Mouse (Mus musculus) kidney, adult 9 months (tissue): ENCODE data around the gene Stac3.

Source experiments
- DNase-seq: peaks from one replicate; pipeline ENCODE4 v3.0.0; 2022

Gene Stac3

GRCm38 (mm10) chr10:127500894-127501893, at the start of gene Stac3:
Gene Stac3 (plus strand): TSS chr10:127501686.
- DNase-seq = no peak

- DNase-seq = no peak
These were observed 47.8 kb upstream of the Stac3 start for GRCm38 (mm10) chr10:127453701-127454100.

DNA sequence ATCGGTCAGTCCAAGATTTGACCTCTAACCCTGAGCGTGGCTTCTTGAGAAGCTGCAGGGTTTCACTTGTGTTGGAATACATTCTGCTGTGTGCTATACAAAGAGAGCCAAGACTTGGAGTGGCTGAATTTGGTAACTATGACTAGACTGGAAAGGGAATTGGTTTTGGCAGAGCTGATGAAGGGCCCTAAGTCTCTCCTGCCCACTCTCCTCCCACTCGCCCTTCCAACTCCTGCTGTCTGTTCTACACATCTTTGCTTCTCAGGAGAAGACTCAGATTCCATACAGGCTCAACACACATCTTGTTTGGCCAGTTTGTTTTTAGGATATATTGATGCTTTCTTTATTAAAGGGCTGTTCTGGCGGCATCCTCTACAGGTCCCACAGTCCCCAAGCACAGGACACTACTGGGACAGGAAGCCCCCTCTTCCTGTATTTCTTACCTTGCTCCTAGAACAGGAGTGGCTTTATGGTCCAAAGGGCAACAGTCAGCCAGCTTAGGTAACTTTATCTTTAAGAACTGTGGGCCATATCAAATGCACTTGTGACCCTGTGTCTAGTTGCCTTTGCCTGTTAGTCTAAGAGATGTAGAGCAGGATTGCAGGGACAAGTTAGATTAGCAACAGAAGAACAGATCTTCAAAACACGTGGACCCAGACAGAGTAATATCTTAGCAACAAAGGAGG, 38.9 kb upstream of the Stac3 start:
- no peak for DNase-seq

DNA sequence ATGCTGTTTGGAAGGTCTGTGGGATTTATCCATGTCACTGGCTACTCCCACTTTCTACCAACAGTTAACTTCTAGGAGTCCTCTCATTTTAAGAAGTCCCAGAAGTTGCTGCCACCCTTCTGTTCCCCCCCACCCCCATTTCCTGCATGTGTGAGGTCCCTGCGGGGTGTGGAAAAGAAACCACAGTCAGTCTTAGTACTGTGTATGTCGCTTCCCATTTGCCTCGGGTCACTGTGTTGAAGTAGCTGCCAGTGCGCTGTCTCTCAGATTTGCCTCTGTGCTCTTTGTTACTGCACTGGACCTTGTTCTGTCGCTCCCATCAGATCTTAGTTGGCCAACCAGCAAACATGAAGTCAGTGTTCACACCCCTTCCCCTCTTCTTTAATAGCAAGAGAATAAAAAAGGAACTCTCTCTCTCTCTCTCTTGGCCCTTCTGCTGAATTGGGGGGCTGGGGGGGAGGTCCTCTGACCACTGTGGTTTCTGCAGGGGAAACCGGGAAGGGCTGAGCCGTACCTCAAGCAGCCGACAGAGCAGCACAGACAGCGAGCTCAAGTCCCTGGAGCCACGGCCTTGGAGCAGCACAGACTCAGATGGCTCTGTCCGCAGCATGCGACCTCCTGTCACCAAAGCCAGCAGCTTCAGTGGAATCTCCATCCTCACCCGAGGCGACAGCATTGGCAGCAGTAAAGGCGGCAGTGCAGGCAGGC, 30.1 kb upstream of the Stac3 start:
- DNase-seq = peak; percentile 6

GRCm38 (mm10) chr10:127472722-127473121, 28.8 kb upstream of the Stac3 start:
- DNase-seq = no peak

DNA sequence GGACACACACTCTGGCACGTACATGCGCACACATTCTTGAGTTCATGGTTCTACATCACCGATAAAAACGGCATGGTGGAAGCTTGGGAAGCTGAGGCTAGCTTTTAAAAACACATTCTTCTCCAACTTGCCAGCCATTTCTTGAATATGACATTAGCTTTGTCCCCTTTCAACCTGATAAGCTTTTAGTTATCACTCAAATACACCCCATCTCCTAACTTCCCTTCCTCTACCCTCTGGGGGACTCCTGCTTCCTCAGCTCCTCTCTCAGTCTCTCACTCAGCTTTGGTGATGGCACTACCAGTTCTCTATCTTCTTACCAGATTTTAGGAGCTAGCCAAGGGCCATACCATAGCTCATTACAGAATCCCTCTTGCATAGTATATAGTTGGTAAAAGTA, 26.3 kb upstream of the Stac3 start:
- no peak for DNase-seq

- no peak for DNase-seq
These were observed 24.9 kb upstream of the Stac3 start for GRCm38 (mm10) chr10:127476541-127476940.

DNA sequence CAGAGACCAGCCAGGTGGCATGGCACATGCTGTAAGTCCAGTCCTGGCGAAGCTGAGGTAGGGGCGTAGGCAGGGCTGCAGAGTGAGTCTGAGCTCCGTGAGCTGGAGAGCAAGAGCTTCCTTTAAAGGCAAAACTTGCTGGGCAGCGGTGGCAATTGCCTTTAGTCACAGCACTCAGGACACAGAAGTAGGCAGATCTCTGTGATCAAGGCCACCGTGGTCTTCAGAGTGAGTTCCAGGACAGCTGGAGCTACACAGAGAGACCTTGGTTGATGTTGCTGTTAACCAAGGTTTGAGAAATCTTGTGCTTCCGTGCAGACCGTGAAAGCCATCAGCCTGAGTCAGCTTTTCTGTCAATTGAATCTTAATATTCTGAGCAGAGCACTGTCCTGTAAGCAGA, 24.2 kb upstream of the Stac3 start:
- DNase-seq = no peak

DNA sequence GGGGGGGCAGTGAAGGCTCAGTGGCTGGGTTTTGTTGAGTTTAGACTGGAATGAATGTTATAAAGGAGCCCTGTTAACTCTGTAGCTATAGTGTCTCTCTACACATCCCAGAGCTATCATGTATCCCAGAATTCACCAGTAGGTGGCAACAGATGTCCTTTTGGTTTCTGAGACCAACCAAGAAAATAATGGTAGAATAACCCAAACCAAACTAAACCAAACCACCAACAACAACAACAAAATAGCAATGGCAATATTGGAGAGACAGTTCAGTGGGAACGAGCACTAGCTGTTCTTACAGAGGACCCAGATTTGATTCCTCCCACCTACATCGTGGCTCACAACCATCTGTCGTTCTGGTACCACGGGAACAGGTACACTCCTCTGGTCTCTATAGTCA, 22.4 kb upstream of the Stac3 start:
- DNase-seq = peak; percentile 49

DNA sequence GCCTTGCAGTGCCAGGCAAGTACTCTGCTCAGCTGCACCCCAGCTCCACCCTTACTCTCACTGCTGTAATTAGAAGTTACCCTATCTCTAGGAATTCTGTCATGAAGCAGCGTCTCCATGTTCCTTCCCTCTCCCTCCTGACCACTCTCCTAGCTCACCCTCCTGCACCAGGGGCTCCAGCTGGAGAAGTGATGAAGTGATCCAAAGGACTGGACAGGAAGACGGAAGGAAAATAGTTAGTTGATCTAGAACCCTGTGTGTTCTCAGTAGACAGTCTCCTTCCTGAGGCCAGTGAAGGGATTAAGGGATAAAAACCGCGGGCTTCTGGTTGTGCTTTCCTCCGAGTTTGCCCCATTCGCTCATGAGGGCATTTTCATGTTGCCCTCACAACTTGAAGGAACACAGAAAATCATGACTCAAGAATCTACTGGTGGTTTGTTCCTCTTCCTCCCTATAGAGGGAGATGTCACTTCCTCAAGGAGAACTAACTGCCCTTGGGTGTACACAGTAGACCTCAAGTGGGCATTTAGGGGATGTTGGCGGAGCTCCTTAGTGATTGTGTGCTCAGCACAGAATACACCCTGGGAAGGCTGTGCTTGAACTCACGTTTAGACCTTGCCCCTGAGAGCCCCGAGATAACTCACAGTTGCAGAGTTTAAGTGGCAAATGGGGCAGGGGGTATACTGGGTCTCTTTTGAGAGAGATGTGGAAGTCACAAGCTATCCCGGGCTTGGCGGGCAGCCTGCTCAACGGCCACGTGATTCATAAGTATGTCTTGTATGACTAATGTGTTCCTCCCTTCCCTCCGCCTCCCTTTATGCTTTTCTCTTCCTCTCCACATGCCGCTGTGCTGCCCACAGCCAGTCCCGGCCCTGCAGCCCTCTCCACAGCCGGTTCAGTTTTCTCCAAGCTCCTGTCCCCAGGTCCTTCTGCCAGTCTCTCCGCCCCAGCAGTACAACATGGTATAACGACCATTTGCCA, 20.4 kb upstream of the Stac3 start:
- DNase-seq = peak; percentile 51

DNA sequence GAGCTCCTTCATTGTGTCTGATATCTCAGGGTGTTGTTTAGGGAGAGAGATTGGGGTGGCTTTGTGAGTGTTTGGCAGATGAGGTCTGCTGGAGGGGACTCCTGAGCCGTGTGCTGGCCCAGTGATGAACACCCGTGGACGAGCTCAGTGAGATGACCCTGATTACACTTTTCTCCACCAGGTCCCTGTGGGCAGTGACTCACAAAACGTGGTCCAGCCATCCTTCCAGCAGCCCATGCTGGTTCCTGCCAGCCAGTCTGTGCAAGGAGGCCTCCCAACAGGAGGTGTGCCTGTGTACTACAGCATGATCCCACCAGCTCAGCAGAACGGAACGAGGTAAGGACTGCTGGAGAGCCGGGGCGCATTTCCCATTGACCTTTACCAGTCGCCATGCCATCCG, 16.3 kb upstream of the Stac3 start:
- DNase-seq = no peak

DNA sequence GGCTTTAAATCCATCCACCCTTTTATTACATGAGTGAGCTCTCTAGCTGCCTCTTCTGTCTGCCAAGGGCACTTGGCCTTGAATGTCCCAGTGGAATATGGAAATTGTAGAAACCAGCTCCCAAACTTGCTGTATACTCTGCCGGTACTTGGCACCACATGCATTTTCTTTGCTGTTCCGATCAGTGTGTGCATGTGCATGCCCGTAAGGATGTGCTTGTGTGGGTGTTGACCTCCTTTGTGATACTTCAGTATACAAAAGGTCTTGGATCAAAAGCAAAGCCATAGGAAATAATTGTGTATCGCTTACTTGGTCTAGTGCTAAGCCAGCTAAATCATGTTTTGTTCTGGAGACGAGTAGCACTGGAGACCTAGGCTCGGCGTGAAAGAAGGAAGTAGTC, 12.6 kb upstream of the Stac3 start:
- DNase-seq = no peak

GRCm38 (mm10) chr10:127490160-127491127, 11.0 kb upstream of the Stac3 start:
- DNase-seq = no peak

- DNase-seq = no peak
These were observed 10.4 kb upstream of the Stac3 start for GRCm38 (mm10) chr10:127491128-127491512.

DNA sequence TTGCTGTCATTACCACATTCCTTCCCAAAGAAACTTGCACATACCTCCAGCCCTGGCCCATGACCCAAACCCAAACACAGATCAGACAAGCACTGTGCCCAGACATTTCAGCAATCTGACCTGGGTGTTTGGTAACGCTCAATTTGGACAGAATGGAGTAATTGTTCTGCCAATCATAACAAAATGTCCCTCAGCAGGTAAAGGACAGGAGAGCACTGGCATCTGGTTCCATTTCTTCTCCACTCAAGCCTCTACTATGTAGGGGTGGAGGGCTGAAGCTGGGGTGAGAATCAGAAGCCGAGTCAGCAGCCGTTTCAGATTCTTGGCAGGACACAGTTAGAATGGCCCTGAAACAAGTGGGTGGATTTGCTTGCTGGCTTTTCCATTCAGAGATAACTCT, 9.4 kb upstream of the Stac3 start:
- no peak for DNase-seq

DNA sequence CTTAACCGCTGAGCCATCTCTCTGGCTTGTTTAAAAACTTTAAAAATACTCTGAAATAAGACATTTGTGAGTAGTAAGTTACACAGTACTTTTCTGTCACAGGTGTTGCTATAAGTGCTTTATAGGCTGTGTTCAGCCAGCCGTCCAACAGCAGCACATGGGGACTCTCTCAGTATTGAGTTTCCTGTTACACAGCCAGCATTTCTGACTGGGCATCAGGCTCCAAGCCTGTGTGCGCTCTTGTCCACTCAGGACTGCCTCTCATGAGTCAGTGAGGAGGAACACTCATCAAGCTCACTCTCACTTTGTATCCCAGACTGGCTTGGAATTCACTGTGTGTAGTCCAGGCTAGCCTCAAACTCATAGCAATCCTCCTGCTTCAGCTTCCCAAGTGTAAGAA, 5.3 kb upstream of the Stac3 start:
- DNase-seq = no peak

DNA sequence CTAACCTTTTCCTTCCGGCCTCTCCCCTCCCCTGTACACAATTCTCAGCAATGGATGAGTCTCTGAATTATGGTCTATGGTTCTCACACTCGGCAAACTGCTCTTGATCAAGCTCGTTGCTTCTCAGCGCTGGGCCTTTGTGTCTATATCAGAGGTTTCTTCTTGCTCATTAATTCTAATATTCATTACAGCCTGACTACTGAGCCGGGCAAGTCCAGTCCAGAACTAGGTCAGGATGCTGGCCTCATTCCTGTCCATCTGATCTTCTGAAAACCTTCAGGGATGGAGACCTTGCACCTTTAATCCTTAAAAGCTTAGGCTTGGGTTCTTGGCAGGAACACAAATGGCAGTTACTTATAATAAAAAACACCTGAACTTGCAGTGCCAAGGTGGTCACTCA, 2.0 kb upstream of the Stac3 start:
- DNase-seq = no peak

DNA sequence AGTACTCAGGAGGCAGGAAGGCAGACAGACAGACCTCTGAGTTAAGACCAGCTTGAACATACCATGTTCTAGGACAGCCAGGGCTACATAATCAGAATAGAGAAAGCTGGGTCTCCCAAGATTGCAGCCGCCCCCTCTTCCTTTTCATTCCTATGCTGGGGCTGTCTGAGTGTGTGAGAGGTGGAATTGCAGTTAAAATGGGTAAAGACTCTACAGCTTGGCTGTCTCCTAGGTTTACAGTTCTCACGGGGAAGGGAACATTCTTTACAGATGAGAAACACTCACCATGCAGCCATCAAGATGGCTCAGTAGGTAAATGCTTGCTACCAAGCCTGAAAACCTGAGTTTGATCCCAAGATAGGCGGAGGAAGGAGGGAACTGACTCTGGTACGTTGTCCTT, 1.4 kb upstream of the Stac3 start:
- DNase-seq = no peak

DNA sequence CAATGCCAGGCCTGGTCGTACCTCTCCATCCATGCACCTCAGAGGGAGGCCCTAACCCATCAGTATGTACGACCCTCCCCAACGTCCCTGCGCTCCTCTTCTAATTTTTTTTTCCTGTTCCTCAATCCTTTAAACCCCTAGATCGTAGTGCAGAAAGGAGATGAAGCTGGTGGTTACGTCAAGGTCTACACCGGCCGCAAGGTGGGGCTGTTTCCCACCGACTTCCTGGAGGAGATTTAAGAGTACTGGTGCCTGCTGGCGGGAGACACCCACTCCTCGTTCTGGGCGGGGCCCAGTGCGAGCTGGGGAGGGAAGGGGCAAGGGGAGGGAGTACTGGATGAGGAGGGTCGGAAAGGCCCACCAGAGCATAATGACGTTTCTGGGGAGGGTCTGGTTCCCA, 6.8 kb downstream of the Stac3 start:
- peak; percentile 77 for DNase-seq

DNA sequence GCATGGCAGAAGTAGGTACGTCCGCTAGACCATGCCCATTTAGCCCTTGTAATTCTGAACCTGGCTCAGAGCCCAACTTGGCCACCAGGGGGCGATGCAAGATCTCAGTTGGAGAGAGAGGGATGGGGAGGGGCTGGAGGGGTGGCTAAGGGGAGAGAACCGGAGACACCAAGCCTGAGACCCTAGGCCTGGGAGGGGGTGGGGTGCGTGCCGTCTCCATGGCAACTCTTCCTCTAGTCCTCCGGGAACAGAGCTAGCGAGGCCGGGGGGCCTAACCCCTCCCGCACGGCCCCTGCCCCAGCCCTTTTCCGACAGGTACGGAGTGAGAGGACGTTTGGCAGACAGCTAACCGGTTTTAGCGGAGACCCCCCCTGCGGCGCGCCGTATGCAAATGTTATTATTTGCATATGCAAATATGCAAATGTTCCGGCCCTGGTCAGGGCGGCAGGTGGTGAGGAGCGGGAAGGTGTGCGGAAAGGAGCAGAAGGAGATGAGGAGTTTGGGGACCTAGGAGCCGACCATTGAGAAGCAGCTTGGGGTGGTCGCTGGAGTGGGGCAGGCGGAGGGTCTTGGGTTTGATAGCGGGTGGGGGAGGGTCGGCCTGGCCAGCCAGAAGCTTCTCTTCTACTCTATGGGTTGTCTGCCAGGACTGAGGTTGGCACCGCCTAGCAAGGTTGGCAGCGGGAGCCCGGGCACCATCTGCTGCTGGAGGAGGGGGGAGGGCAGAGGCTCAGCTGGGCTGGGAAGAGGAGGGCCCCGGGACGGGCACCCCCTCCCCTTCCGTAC, 7.8 kb downstream of the Stac3 start:
- peak; percentile 90 for DNase-seq
